Mouse (Mus musculus) myocyte (in vitro differentiated cells): ENCODE measurements around the gene Maco1. TPM values are rescaled to one million over a fixed set of nuclear protein-coding genes. Genes with fewer than 3 reads are reported as not detected.

Source experiments
- H3K27me3 ChIP-seq: one replicate; pipeline ENCODE4 v1.6.1; 2011; ENCODE audit not compliant: control insufficient read depth, insufficient read depth, insufficient read length
- H3K36me3 ChIP-seq: one replicate; pipeline ENCODE4 v1.6.1; 2011; ENCODE audit not compliant: control insufficient read depth, insufficient read depth
- H3K4me2 ChIP-seq: one replicate; pipeline ENCODE4 v1.6.1; 2011; ENCODE audit warnings: low read depth, control low read depth
- H3K4me3 ChIP-seq: one replicate; pipeline ENCODE4 v1.5.1; 2011; ENCODE audit warnings: mild to moderate bottlenecking, control low read depth, moderate library complexity
- H3K79me2 ChIP-seq: one replicate; pipeline ENCODE4 v1.6.1; 2011; ENCODE audit not compliant: control insufficient read depth, insufficient read depth
- H3ac ChIP-seq: one replicate; pipeline ENCODE4 v1.6.1; 2011; ENCODE audit not compliant: control insufficient read depth, insufficient read length
- CEBPB ChIP-seq: IDR thresholded peaks from 2 replicates; pipeline ENCODE4 v1.6.1; 2011; ENCODE audit warnings: mild to moderate bottlenecking, moderate library complexity; ENCODE audit not compliant: poor library complexity, insufficient read depth, severe bottlenecking
- E2F4 ChIP-seq: IDR thresholded peaks from one replicate; pipeline ENCODE4 v1.6.1; 2011; ENCODE audit warnings: mild to moderate bottlenecking, control low read depth, moderate library complexity; ENCODE audit not compliant: insufficient read depth
- MAX ChIP-seq: IDR thresholded peaks from one replicate; pipeline ENCODE4 v1.6.1; 2011; ENCODE audit warnings: low read depth, mild to moderate bottlenecking, control low read depth
- MYOD1 ChIP-seq, 3 experiments: IDR thresholded peaks; one replicate each; pipeline ENCODE4 v1.6.1; 2011; ENCODE audit warnings: control low read depth in 2 of 3, low read depth in 2 of 3, mild to moderate bottlenecking in 2 of 3, moderate library complexity in 1 of 3; ENCODE audit not compliant: insufficient read length in 2 of 3, control insufficient read depth in 1 of 3
- MYOG ChIP-seq, 3 experiments: IDR thresholded peaks; one replicate each; pipeline ENCODE4 v1.6.1; 2011; ENCODE audit warnings: control low read depth in 2 of 3, low read depth in 2 of 3, mild to moderate bottlenecking in 2 of 3; ENCODE audit not compliant: insufficient read length in 2 of 3, control insufficient read depth in 1 of 3, insufficient read depth in 1 of 3
- POLR2A ChIP-seq: IDR thresholded peaks from one replicate; pipeline ENCODE4 v1.6.1; 2011; ENCODE audit warnings: low read depth, mild to moderate bottlenecking, control low read depth, moderate library complexity; ENCODE audit not compliant: insufficient read length
- POLR2AphosphoS2 ChIP-seq: IDR thresholded peaks from one replicate; pipeline ENCODE4 v1.6.1; 2011; ENCODE audit warnings: low read depth, control low read depth; ENCODE audit not compliant: insufficient read length
- REST ChIP-seq: IDR thresholded peaks from one replicate; pipeline ENCODE4 v1.6.1; 2011; ENCODE audit warnings: mild to moderate bottlenecking, control low read depth, moderate library complexity; ENCODE audit not compliant: insufficient read depth, insufficient read length
- SRF ChIP-seq: IDR thresholded peaks from one replicate; pipeline ENCODE4 v1.6.1; 2011; ENCODE audit warnings: low read depth; ENCODE audit not compliant: control insufficient read depth, insufficient read length
- TCF12 ChIP-seq: IDR thresholded peaks from one replicate; pipeline ENCODE4 v1.6.1; 2011; ENCODE audit warnings: mild to moderate bottlenecking, control low read depth; ENCODE audit not compliant: poor library complexity, insufficient read depth, severe bottlenecking
- TCF3 ChIP-seq: IDR thresholded peaks from one replicate; pipeline ENCODE4 v1.6.1; 2011; ENCODE audit warnings: low read depth, control low read depth; ENCODE audit not compliant: insufficient read length
- USF1 ChIP-seq: IDR thresholded peaks from one replicate; pipeline ENCODE4 v1.6.1; 2011; ENCODE audit warnings: low read depth, mild to moderate bottlenecking, control low read depth, moderate library complexity
- polyA plus RNA-seq: library from polyadenylated mRNA; unstranded; fragments of >200 nt; fragmentation: generic; extraction: Trizol; gene quantifications from one replicate; pipeline ENCODE4 v1.2.1, GENCODE M21; 2012; ENCODE audit warnings: missing spikeins

Gene Maco1
- polyA plus RNA-seq, 1 experiment: 19.6 TPM

GRCm38 (mm10) chr4:134769891-134770290, 83.3 kb downstream of the Maco1 start:
- Histone ChIP-seq H3ac (no peak overlapping the region), H3K4me2 (no peak overlapping the region), H3K79me2 (peaks cover 24% of the 10 kb centered on the region), H3K4me3 (no peak overlapping the region), H3K27me3 (no peaks in the 10 kb centered on the region), H3K36me3 (no peaks in the 10 kb centered on the region)
- TF ChIP-seq CEBPB (no peak), MYOD1 (IDR thresholded peaks at IDR 0.05; ENCODE audit: control insufficient read depth in 1 of 3, insufficient read length in 2 of 3, low read depth in 2 of 3) (no peak), SRF (no peak), MAX (no peak), POLR2AphosphoS2 (no peak), USF1 (no peak), POLR2A (no peak), TCF12 (no peak), TCF3 (no peak), E2F4 (no peak), REST (no peak), MYOG (IDR thresholded peaks at IDR 0.05; ENCODE audit: control insufficient read depth in 1 of 3, insufficient read depth in 1 of 3, insufficient read length in 2 of 3, low read depth in 2 of 3) (no peak)

GRCm38 (mm10) chr4:134769081-134769811, 83.9 kb downstream of the Maco1 start:
- H3ac ChIP-seq: no peak overlapping the region
- no peak for TF ChIP-seq CEBPB
- no peak for TF ChIP-seq USF1
- no peak for TF ChIP-seq E2F4
- TF ChIP-seq TCF12: no peak
- no peak for TF ChIP-seq POLR2AphosphoS2
- no peak for TF ChIP-seq MYOG (IDR thresholded peaks at IDR 0.05; ENCODE audit: control insufficient read depth in 1 of 3, insufficient read depth in 1 of 3, insufficient read length in 2 of 3, low read depth in 2 of 3)
- TF ChIP-seq MAX: no peak
- TF ChIP-seq SRF: no peak
- TF ChIP-seq MYOD1 (IDR thresholded peaks at IDR 0.05; ENCODE audit: control insufficient read depth in 1 of 3, insufficient read length in 2 of 3, low read depth in 2 of 3): no peak
- TF ChIP-seq POLR2A: no peak
- TF ChIP-seq TCF3: no peak
- no peak for TF ChIP-seq REST
- H3K4me3 ChIP-seq: no peak overlapping the region
- peaks cover 30% of the 10 kb centered on the region for H3K79me2 ChIP-seq
- H3K36me3 ChIP-seq: no peaks in the 10 kb centered on the region
- peak overlapping the region; percentile 91 for H3K4me2 ChIP-seq
- H3K27me3 ChIP-seq: no peaks in the 10 kb centered on the region

GRCm38 (mm10) chr4:134768226-134768888, 84.8 kb downstream of the Maco1 start:
- H3K4me3 ChIP-seq: peak overlapping the region; percentile 86
- peaks cover 38% of the 10 kb centered on the region for H3K79me2 ChIP-seq
- peak overlapping the region; percentile 91 for H3K4me2 ChIP-seq
- H3K27me3 ChIP-seq: no peaks in the 10 kb centered on the region
- TF ChIP-seq MYOD1 (IDR thresholded peaks at IDR 0.05; ENCODE audit: control insufficient read depth in 1 of 3, insufficient read length in 2 of 3, low read depth in 2 of 3): peak in 2 of 3 experiments; percentile 2 to 68
- TF ChIP-seq MAX: no peak
- TF ChIP-seq POLR2AphosphoS2: no peak
- no peak for TF ChIP-seq CEBPB
- TF ChIP-seq SRF: no peak
- TF ChIP-seq MYOG (IDR thresholded peaks at IDR 0.05; ENCODE audit: control insufficient read depth in 1 of 3, insufficient read depth in 1 of 3, insufficient read length in 2 of 3, low read depth in 2 of 3): no peak
- TF ChIP-seq USF1: no peak
- no peak for TF ChIP-seq REST
- H3K36me3 ChIP-seq: no peaks in the 10 kb centered on the region
- peak overlapping the region; percentile 54 for H3ac ChIP-seq

GRCm38 (mm10) chr4:134767426-134768225, 85.5 kb downstream of the Maco1 start, which contains the start of gene Ldlrap1:
Ldlrap1 (minus strand) TSS chr4:134768024.
- H3K27me3 ChIP-seq: no peaks in the 10 kb centered on the region

More at GRCm38 (mm10) chr4:134767426-134768225, 85.5 kb downstream of the Maco1 start, which contains the start of gene Ldlrap1:
- H3K4me3 ChIP-seq: peak within 1 kb of the TSS; percentile 86
- no peaks in the 10 kb centered on the region for H3K36me3 ChIP-seq
- H3ac ChIP-seq: peak within 1 kb of the TSS; percentile 54
- peak within 1 kb of the TSS; percentile 91 for H3K4me2 ChIP-seq
- peaks cover 43% of the 10 kb centered on the region for H3K79me2 ChIP-seq
- TF ChIP-seq TCF12 (no peak), CEBPB (no peak), USF1 (no peak), TCF3 (no peak), POLR2A (peak; percentile 83), POLR2AphosphoS2 (peak; percentile 75), MYOD1 (IDR thresholded peaks at IDR 0.05; ENCODE audit: control insufficient read depth in 1 of 3, insufficient read length in 2 of 3, low read depth in 2 of 3) (peak in 1 of 3 experiments; percentile 22), MAX (no peak), REST (no peak), SRF (no peak), E2F4 (no peak), MYOG (IDR thresholded peaks at IDR 0.05; ENCODE audit: control insufficient read depth in 1 of 3, insufficient read depth in 1 of 3, insufficient read length in 2 of 3, low read depth in 2 of 3) (no peak)
